Mouse (Mus musculus): Measurements from ENCODE around the gene Gan. TPM values are rescaled to one million over a fixed set of nuclear protein-coding genes. Genes with fewer than 3 reads are reported as not detected.

Gan gene
- polyA plus RNA-seq, 1 experiment: 8.1 TPM

DNA sequence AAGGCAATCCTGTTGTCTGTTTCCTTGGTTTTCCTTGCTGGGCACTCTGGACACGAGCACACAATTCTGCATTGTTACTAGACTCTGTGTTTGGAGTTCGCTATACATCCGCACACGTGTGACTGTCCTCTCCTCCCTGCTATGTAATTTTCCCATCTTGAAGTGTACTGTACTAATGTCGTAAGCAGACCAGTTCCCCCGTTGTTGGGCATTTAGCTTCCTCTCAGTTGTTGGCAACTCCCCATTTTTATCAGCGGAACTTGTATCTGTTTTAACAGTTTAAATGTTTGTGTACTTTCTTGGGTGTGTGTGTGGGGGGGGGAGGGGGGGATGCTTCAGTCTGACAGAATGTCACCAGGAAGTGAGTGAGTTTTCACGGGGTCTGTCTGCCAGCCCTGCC, 104.8 kb downstream of the Gan start:
- Histone ChIP-seq H3K27ac (ENCODE audit: insufficient read depth, low read length) (no peak overlapping the region), H3K4me1 (ENCODE audit: control insufficient read depth, insufficient read depth, low read length) (peaks cover 12% of the 10 kb centered on the region), H3K4me3 (replicated peaks; ENCODE audit: insufficient read depth, low read depth, low read length) (no peak overlapping the region), H3K27me3 (ENCODE audit: control insufficient read depth, insufficient read depth, low read length) (no peaks in the 10 kb centered on the region)
- WGBS: 76% methylated on average over 8 of the region's 8 CpGs
- DNase-seq: no peak
- TF ChIP-seq POLR2A (IDR thresholded peaks at IDR 0.05; ENCODE audit: borderline replicate concordance, insufficient read depth, low read length): no peak
- no peak for TF ChIP-seq CTCF (IDR thresholded peaks at IDR 0.05; ENCODE audit: borderline replicate concordance, insufficient read depth, low read depth, low read length)

DNA sequence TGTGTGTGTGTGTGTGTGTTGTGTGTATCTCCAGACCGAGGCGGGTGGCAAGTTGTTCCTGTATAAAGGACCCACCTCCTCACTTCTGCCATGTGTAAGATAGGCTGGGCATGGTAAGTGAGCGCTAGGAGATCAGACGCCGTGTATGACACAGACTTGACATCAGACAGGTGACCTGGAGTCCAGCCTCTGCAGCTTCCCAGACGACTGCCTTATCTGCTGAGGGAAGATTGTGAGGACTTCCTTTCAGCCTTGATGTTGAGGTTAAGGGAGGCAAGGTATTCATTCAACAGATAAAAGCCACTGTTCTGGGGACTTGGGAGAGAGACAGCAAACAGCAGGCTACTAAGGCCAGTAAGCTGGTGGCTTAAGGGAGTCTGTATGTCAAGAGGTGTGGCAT, 105.5 kb downstream of the Gan start:
- no peak for DNase-seq
- TF ChIP-seq POLR2A (IDR thresholded peaks at IDR 0.05; ENCODE audit: borderline replicate concordance, insufficient read depth, low read length) (no peak), CTCF (IDR thresholded peaks at IDR 0.05; ENCODE audit: borderline replicate concordance, insufficient read depth, low read depth, low read length) (no peak)
- peaks cover 9% of the 10 kb centered on the region for H3K4me1 ChIP-seq (ENCODE audit: control insufficient read depth, insufficient read depth, low read length)
- H3K27ac ChIP-seq (ENCODE audit: insufficient read depth, low read length): no peak overlapping the region
- H3K27me3 ChIP-seq (ENCODE audit: control insufficient read depth, insufficient read depth, low read length): no peaks in the 10 kb centered on the region
- WGBS: 82% methylated on average over 6 of the region's 6 CpGs
- H3K4me3 ChIP-seq (replicated peaks; ENCODE audit: insufficient read depth, low read depth, low read length): no peak overlapping the region

DNA sequence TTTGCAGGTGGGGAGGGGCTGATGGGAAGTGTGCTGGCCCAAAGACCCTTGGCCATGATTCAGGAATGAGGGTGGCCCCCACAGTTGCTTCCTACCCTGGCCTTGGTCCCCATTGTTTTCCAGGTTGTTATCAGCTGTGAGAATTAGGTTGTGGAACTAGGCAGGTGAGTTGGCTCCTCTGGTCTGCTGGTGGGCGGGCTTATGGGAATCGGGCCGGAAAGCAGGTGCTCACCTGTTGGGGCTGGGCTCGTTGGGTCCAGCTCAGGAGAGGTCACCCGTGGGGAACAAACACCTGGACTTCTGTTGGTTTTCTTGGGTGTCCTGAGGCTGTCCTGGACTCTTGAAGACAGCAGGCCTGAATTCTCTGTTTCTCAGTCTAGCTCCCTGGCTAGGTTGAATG, 107.1 kb downstream of the Gan start:
- H3K27ac ChIP-seq (ENCODE audit: insufficient read depth, low read length): no peak overlapping the region
- no peaks in the 10 kb centered on the region for H3K27me3 ChIP-seq (ENCODE audit: control insufficient read depth, insufficient read depth, low read length)
- H3K4me3 ChIP-seq (replicated peaks; ENCODE audit: insufficient read depth, low read depth, low read length): no peak overlapping the region
- no peaks in the 10 kb centered on the region for H3K4me1 ChIP-seq (ENCODE audit: control insufficient read depth, insufficient read depth, low read length)
- TF ChIP-seq POLR2A (IDR thresholded peaks at IDR 0.05; ENCODE audit: borderline replicate concordance, insufficient read depth, low read length) (no peak), CTCF (IDR thresholded peaks at IDR 0.05; ENCODE audit: borderline replicate concordance, insufficient read depth, low read depth, low read length) (no peak)
- WGBS: 91% methylated on average over 5 of the region's 5 CpGs
- no peak for DNase-seq

Other genes with a start within 250 kb of the Gan start
- 23.1 and 28.2 TPM in 2 replicates for gene Cmc2, start 236.7 kb upstream of the Gan start, polyA plus RNA-seq (2012; rRNA removed)
- 2.5 TPM in 2 replicates for gene Cenpn, start 236.4 kb upstream of the Gan start, polyA plus RNA-seq (2012; rRNA removed)
- gene Atmin, start 214.7 kb upstream of the Gan start, polyA plus RNA-seq (2012; rRNA removed): 38.9 and 39.8 TPM in 2 replicates
- 2.5 and 2.8 TPM in 2 replicates for gene 1700030J22Rik, start 179.2 kb upstream of the Gan start, polyA plus RNA-seq (2012; rRNA removed)
- gene Gcsh, start 164.6 kb upstream of the Gan start, polyA plus RNA-seq (2012; rRNA removed): 86.6 and 98.0 TPM in 2 replicates
- gene Pkd1l2, start 75.7 kb upstream of the Gan start, polyA plus RNA-seq (2012; rRNA removed): 0.02 and 0.06 TPM in 2 replicates
- 0.07 and 0.08 TPM in 2 replicates for gene Bco1, start 62.3 kb upstream of the Gan start, polyA plus RNA-seq (2012; rRNA removed)
- 64.7 and 64.9 TPM in 2 replicates for gene Cmip, start 98.9 kb downstream of the Gan start, polyA plus RNA-seq (2012; rRNA removed)